Mouse (Mus musculus): ENCODE data around the gene Fat3.

Fat3 gene

DNA sequence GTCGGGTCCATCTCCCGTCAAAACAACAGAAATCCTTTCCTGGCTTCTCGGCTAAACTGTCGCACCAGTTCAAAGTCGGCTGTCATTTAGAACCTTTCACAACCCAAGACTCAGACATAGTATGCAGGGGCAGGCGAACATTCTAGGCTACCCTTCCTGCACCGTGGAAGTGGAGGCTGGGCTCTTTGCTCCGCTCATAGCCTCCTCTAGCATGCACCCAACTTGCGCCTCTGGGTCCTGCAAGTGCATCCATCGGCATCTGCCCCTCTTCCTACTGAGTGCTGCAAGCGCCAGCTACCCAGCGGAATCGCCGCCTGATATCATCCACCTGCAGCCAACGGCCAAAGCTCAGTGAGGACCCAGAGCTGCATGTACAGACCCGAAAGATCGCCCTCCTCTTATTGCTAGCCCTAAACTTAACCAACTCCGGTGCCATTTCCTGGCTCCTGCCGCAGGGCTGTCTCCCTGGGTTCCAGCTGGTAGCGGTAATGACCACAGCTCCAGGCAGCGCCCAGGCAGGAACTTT lies at the start of gene Fat3:
TSS of gene Fat3 (minus strand) at position 100 of the 526 bp plus-strand sequence.
- no peak for DNase-seq (ENCODE audit: low read depth)

DNA sequence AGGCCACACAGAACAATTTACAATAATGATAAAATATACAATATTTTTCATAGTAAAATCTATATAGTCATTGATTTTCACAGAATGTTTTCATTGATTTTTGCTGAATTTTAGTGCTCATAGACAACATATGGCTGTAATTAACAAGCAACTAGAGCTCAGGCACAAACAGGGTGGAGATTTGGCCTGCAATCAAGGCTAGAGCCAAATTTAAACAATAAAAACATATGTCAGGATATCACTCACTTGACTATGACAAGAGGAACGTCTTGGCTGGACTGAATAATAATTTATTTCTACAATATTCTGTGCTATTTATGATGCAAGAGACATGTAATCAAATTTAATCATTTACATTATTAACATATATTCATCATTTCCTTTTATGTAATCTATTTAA lies 31.8 kb upstream of the Fat3 start:
- DNase-seq (ENCODE audit: low read depth) = no peak

DNA sequence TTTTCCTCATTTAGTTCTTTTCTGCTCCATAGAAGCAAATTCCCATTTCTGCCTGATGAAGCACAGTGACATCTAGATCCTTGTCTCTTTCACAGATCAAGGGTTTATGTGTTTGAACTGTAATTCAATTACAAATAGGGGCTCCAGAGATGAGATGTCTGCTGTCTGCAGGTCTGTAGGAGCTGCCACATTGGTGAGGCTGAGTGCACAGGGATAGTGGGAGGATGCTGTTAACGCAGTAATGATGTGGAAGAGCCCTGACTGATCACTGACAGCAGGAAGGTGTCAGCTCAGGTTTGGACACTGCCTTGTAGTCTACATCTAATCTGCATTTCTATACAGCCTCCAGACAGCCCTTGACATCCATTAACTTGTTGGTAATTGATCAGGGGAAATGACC lies 16.5 kb upstream of the Fat3 start:
- DNase-seq (ENCODE audit: low read depth) = no peak

DNA sequence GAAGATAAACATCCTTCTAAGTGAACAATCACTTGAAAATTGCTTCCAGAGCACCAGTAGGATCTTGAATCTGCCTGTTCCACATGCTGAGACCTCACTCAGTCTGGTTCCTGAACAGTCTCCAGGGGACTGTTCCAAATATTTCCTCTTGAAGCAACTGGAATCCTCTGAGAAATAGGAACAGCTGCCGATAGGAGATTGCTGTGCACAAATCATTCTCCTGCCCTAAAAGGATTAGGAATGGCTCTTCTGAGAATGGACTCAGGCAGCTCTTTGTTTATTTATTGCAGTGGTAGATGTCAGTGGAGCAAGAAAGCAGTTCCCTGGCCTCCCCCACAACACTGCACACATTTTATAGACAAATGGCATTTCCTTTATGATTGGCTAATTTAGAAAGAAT lies 10.9 kb upstream of the Fat3 start:
- no peak for DNase-seq (ENCODE audit: low read depth)

DNA sequence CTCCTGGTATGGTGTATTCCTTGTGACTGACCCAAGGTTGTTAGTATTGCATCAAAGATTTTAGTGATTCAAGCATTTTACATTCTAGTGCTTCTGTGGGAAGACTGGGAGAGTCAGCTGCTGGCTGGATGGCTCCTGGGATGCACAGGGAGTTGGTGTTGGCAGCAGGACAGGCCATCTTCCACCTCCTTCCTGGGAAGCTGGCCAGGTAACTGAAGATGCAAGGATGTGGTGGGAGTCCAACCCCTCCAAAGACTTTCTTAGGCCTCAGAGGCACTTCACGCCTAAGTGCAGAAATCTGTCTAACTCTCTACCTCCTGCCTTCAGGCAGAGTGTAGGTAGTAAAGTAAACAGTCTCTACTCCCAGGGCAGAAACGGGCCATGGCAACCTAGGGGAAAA lies 2.7 kb upstream of the Fat3 start:
- no peak for DNase-seq (ENCODE audit: low read depth)

DNA sequence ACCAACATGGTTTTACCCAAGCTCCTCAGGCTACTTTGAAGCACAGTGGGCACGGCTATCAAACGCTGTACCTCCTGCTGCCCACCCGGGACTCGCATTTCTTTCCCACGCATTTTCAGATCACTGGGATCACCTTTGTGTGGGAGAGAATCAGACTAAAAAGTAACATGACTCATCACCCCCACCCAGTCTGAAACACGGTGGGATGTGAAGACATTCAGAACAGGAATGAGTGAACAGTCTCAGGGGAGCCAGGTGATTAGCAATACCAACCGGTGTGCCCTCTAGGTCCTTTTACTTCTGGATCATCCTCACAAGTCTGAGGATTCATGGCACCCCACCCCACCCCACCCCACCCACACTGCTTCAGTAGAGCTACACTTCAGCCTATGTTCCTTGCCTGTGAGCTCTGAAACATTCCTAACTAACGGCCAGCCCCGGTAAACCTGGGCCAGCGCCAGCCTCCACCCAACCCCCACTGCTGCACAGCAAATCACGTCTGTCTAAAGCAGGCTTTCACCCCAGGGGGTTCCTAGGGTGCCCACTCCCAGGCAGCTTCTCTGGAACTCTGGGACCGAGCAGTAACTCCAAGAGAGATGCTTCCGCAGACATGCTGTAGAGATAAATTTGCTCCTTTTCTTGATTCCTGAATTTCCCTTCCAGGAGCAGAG lies 1.7 kb upstream of the Fat3 start:
- DNase-seq (ENCODE audit: low read depth) = no peak

DNA sequence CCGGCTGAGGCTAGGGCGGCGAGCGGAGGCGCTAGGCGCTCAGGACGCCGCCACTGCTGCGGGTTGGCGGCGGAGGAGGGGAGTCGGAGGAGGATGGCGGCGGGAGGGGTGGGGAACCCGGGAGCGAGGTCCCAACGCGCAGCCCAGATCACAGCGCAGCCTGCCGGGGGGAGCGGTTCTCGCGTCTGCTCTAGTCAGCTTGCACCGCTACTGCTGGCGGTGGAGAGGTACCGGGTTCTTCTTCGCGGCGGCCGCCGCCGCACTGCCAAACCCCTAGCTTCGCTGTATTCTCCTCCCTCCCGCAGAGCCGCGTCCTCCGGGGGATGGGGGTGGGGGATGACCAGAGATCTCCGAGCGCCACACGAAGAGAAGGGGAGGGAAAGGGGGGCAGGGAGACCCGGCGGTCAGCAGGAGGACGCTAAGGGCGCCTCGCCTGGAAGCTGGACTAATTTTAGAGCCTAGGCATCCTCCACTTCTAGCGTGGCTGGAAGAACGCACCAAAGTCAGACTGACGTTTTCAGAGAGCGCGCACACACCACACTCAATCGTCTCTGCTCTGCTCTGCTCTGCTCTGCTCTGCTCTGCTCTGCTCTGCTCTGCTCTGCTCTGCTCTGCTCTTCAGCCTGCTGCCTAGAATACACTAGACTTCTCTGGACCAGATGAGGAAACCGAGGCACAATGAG lies 1.0 kb upstream of the Fat3 start:
- DNase-seq (ENCODE audit: low read depth) = no peak

DNA sequence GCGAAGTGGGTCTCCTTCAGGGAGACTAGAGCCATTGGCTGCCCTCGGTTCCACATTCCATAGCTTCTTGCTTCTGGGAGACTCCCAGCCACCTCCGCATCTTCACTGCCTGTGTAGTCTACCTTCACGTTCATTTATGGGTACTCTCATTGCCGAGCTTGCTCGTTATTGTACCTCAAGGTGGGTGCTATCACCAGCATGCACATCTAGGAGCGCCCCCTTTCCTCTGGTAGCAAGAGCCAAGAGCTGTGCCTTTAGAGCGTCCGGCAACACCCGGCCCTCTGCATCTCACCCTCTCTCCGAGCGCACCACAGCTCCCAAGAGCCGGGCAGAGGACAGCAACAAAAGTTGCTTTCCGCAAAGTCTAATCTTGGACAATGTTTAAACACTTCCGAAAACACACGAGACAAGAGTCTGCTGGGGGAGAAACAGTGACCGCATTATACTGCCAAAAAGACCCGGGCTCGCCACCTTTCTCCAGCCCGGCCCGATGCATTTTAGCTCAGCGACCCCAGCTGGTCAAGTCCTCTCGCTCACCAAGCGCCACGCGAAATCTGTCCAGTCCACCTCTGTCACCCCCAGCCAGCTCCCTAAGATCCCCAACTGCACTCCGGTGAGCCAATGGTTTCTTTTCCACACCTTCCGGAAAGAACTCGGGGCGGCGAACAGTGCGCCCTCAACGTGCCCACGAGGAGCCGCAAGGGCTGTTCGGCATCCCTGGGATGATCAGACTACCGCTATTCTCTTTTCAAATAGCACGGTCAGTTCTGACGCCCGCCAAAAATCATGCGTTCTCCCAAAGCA lies 501 bp downstream of the Fat3 start:
- DNase-seq (ENCODE audit: low read depth) = no peak

DNA sequence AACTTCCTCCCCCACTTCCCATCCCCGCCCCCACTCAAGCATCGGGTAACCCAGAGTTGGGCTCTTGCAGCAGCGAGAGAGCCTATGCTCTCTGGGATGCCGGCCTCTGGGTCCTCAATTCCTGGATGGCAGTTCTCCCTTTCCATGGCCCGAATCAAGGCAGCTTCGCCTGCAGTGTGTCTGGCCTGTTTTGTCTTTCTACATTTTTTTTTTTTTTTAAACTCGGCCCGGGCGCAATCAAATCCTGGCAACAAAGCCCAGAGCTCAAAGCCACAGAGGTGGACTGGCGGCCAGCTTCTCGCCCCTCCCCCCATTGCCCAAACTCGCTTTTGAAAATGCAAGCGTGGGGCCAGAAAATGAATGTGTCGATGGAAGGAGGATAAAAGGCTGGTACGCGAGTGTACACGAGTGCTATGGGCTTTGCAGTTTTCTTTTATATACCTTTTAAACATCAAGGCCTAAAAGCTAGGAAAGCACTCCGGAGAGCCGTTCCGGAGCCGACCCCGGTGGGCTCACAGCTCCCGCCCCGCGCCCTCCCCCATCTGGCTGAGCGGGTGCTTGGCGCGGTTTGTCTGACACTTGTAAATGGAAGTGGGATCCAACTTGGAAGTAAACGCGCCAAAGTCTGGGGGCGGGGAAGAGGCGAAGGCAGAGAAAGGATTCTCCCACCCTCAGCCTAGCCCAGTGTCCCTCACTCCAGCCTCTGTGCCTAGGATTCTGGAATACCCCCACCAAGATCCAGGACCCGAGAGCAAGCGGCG lies 1.3 kb downstream of the Fat3 start:
- no peak for DNase-seq (ENCODE audit: low read depth)

DNA sequence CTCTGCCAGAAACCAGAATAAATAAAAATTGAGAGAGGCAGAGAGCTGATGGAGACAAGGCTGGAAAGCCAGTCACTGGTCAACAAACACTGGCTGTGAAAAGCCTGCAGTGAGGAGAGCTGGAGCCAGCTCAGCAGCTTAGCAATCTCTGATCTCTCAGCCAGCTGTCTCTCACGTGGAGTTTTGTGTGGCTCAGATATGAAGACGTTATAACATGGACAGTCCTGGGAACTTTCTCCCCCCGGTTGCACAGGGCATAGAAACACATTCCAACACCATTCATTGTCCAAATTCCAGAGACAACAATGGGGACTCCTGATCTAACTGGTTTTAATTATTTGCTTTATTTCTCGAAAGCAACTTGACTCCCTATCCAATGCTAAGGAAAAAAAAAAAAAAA lies 2.2 kb downstream of the Fat3 start:
- DNase-seq (ENCODE audit: low read depth) = no peak

DNA sequence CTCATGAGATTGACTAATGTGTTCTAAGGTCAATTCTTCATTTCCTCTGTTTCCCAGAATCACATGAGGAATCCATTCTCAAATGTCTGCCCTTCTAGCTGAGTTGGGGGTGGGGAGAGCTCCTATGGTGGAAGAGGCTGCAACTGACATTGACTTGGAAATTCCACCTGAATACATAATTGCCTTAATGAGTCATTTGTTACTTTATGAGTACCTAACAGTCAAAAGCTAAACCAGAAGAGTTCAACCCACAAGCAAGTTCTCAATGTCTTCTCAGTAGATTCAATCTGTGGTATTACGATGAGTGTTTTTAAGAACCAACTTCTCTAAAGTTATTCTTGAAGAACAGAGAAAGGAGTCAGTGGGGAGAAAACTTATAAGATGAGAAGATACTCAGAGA lies 3.7 kb downstream of the Fat3 start:
- no peak for DNase-seq (ENCODE audit: low read depth)

DNA sequence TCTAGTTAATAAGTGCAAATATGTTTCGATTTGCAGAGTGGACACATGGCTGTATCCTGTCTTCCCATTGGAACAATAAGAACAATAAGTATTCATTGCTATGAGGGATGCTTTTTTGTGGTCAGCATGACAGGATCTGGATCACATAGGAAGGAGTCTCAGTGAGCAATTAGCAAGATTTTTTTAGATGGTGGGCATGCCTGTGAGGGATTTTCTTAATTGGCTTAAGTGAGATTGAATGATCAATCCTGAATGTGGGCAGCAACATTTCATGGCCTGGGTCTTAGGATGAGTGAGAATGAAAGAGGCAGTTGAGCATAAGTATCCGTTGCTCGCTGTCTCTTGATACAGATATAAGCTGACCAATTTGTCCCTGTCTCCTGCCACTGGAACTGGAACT lies 4.8 kb downstream of the Fat3 start:
- no peak for DNase-seq (ENCODE audit: low read depth)

DNA sequence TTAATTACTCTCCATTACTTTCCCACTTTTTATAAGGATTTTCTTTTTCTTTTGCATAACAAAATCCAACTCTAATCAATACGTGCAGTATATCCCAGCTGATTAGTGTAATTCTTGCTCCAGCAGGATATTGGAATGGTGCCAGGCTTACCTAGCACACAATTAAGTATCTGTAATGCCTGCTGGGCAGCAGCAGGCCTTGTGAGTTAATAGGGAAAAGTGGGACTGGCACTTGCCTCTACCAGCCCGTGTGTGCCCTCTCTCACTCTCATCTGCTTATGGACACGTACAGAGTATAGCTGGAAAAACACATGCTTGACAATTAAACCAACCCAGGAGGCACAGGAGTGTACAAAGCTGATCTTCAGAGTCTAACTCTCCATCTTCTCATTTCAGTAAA lies 11.4 kb downstream of the Fat3 start:
- no peak for DNase-seq (ENCODE audit: low read depth)

DNA sequence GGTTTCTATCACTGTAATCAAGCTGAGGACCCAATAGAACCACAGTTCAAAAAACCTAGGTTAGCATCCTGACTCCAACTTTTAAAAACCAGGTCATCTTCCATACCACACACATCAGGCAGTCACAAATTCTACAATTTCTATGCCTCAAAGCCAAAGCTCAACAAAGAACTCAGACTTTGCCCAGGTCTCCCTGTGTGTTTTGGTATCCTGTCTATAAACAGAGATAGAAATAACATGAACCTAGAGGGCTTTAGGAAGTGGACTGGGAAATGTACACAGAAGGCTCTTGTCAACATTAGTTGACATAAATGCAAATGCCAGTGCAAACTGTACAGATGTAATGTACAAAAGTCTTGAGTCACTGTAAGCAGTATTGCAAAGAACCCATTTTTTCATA lies 13.5 kb downstream of the Fat3 start:
- DNase-seq (ENCODE audit: low read depth) = no peak

DNA sequence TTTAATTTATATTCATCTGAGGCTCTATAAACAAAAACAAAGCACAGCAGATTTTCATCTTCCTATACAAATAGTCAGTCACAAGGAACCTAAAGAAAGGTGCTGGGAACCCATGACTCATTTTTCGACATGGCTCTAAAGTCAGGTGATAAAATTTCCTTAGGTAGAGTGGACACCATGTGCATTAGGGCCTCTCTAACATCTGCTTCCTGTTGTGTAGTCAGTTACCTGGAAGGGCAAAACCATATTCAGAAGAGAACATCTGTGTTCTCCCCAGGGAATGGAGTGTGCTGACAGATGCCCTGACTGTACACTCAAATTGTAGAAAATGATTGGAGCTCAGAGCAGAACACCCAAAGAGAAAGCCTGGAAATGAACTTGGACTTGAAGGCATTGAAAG lies 14.9 kb downstream of the Fat3 start:
- DNase-seq (ENCODE audit: low read depth) = no peak

DNA sequence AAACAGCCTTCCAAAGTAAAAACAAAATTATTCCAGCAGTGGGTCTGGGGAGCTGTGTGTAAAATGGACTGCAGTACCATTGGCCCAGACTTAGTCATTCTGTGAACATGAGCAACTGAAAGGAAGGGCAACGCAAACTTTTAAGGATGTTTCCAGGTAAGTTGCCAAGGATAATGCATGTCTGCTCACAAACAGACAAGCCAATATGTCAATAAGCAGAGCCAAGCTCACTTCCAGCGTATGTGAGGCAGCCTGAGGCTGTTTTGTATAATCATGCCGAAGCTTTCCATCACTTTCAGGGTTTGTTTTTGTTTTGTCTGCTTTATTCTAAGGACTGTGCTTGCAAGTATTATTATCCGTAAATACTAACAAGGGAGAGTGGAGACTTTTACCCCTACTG lies 15.9 kb downstream of the Fat3 start:
- no peak for DNase-seq (ENCODE audit: low read depth)

DNA sequence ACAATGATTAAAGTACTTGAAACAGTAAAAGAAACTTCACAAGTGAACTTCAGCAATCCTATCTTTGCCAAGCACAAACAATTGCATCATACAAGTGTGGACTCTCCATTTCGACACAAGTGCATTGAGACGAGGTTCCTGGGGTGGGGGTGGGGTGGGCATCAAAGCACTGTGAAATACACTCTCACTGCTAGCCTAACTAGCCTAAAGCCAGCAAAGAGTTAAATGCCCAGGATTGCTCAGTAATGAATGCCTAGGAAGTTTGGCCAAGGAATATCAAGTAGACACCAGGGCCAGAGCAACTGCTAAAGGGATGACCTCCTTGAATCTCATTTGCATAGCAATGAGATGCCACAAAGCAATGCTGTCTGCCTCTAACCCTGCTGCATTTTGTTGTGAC lies 16.3 kb downstream of the Fat3 start:
- DNase-seq (ENCODE audit: low read depth) = no peak

DNA sequence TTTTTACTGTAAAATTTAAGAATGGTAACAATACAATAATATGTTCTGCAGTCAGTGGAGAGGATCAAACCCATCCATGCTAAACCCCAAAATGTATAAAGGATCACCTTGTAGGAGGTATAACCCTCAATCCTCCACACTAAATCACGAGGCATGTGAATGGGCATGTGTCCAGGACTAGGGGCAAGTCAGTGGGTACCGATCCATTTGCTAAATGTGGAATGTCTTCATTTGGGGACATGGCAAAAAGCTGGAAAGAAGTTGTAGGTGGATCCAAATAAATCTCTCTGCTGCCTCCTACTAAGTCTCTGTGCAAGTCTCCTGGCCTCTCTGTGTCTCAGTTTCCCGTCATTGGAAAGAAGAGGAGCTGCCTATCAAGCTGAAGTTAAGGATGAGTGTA lies 39.6 kb downstream of the Fat3 start:
- no peak for DNase-seq (ENCODE audit: low read depth)

DNA sequence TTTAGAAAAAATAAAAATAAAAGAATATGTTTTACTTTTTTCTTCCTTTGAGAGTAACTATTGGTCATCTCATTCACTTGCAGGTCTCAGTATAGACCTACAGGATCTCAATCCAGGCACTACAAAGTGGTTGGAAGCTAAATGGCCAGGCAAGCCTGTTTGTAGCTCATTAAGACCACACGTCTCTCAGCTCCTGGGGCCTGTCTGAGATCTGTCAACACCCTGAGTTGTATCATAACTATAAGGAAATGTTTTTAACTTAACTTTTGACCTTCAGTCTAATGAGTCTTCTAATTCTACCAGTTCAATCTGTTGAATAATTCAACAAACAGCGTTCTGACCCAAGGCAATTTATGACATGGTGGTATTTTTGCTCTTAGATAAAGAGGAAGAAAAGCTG lies 40.5 kb downstream of the Fat3 start:
- DNase-seq (ENCODE audit: low read depth) = no peak

DNA sequence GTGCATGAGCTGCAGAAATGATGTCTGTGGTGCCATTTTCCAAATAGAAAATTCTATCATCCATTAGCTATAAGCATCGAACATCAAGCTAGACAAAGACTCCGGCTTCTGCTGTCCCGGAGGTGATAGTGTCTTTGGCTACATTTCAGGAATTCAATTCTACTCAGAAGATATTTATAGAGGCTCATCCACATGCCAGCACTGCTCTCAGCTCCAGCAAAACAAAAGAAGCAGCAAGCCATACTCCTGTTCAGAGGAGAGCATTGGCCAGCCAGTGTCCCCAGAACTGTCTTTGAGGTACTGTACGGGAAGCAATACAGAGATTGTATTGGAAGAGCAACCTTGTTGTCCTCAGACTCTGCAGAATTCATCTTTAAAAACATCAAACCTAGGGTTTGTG lies 59.2 kb downstream of the Fat3 start:
- no peak for DNase-seq (ENCODE audit: low read depth)

DNA sequence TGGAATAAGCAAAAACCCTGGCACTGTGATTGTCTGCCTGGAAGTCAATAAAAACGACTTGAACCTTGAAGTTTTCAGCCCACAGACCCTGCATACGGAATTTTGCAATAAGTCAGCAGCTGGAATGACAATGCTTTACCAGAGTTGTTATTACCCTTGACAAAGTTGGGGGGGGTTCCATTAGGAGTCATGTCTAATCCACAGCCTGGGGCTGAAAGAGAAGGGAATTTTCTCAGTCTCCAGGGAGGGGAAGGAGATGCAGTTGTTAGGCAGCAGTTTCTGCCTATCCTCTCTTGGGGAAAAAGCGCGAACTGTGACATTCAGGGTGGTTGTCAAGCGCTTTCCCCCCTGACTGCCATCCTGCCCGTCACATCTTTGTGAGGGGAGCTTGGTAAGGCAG lies 60.4 kb downstream of the Fat3 start:
- no peak for DNase-seq (ENCODE audit: low read depth)

DNA sequence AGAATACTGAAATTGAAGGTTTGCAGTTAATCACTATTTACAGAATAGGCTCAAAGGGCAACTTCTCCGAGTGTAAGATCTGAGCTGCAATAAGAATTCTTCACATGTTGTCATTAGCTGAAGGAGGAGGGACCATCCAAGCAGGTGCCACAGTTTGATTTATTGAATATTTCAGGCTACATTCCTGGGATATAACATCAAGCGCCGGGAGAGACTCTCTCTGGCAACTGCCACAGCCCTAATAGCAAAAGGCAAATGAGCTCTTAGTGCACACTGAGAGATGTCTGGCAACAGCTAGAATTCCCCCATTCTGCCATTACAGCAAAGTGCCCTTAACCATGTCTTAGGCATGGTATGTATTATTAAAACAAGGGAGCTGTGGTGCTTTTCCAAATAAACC lies 61.1 kb downstream of the Fat3 start:
- no peak for DNase-seq (ENCODE audit: low read depth)

All from c-Kit-positive CD71-negative TER-119-negative erythroid progenitor cells, embryonic 14.5 days (primary cell).